Mouse (Mus musculus) embryonic facial prominence, embryonic 14.5 days (tissue): ENCODE data around the gene Iqgap2. TPM values are rescaled to one million over a fixed set of nuclear protein-coding genes. Genes with fewer than 3 reads are reported as not detected.
A peak's percentile ranks its signal among the peaks of the same experiment; 100 is the strongest.

Experiments used
- ATAC-seq: fragments of 200-750 bp; cut with Nextera tagmentation; 2 replicates; pipeline ENCODE4 v1.8.0; 2017; ENCODE audit warnings: low read depth, moderate number of reproducible peaks, moderate TSS enrichment
- DNase-seq: peaks from one replicate; pipeline ENCODE4 v3.0.0-alpha.2; 2015; ENCODE audit warnings: low spot score
- H3K27ac ChIP-seq: fragments of 300-500 bp; sonication (generic); replicated peaks from 2 replicates; pipeline ENCODE4 v1.5.1; 2014; ENCODE audit warnings: low read depth, mild to moderate bottlenecking, low read length, moderate library complexity
- H3K27me3 ChIP-seq: fragments of 300-500 bp; sonication (generic); replicated peaks from 2 replicates; pipeline ENCODE4 v1.6.1; 2014; ENCODE audit warnings: low read length; ENCODE audit not compliant: control insufficient read depth, insufficient read depth
- H3K36me3 ChIP-seq: fragments of 300-500 bp; sonication (generic); 2 replicates; pipeline ENCODE4 v1.6.1; 2014; ENCODE audit warnings: low read length, mixed read lengths; ENCODE audit not compliant: control insufficient read depth, insufficient read depth
- H3K4me1 ChIP-seq: fragments of 300-500 bp; sonication (generic); 2 replicates; pipeline ENCODE4 v1.6.1; 2014; ENCODE audit warnings: antibody characterized with exemption, low read length; ENCODE audit not compliant: control insufficient read depth, insufficient read depth
- H3K4me2 ChIP-seq: fragments of 300-500 bp; sonication (generic); 2 replicates; pipeline ENCODE4 v1.6.1; 2014; ENCODE audit warnings: low read depth, mild to moderate bottlenecking, low read length, moderate library complexity, mixed read lengths
- H3K4me3 ChIP-seq: fragments of 300-500 bp; sonication (generic); 2 replicates; pipeline ENCODE4 v1.5.1; 2014; ENCODE audit warnings: low read depth, mild to moderate bottlenecking, low read length
- H3K9ac ChIP-seq: fragments of 300-500 bp; sonication (generic); 2 replicates; pipeline ENCODE4 v1.6.1; 2014; ENCODE audit warnings: low read depth, mild to moderate bottlenecking, low read length, moderate library complexity, mixed read lengths
- H3K9me3 ChIP-seq: fragments of 300-500 bp; sonication (generic); 2 replicates; pipeline ENCODE4 v1.6.1; 2016; ENCODE audit warnings: low read length; ENCODE audit not compliant: control insufficient read depth
- WGBS: fragments of 180-500 bp; shearing (Covaris S2); extraction: QIAGEN DNeasy Blood & Tissue Kit; methylation state at CpG from one replicate; pipeline ENCODE4 v1.1.7; 2014; 5-methylcytosine and 5-hydroxymethylcytosine counted together
- polyA plus RNA-seq: library from polyadenylated mRNA; unstranded; fragments of >200 nt; fragmentation: Nextera tagmentation; extraction: Ambion mirVana; gene quantifications from 2 replicates; pipeline ENCODE4 v1.2.1, GENCODE M21; 2014

Gene Iqgap2
- polyA plus RNA-seq, 1 experiment from 2014 or later = 13.7 TPM

DNA sequence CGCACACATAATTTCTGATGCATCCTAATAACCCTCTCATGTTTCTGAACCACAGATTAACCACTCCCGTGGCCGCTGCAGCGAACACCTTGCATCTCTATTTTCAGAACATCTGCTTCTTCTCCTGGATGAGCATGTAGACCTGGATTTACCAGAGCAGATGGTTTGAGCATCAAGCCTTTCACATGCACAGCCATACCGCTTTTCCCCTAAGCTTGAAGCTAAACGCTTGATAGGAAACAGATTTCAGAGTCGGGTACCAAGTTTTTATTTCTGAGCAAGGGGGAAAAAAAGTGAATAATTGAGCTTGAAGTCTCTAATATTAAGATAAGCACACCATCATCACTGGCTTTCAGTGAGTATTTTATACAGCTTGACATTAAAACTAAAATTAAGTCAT is 144.6 kb downstream of the Iqgap2 start:
- Histone ChIP-seq H3K4me3 (no peak overlapping the region), H3K4me1 (peaks cover 44% of the 10 kb centered on the region), H3K27ac (peak overlapping the region; percentile 28; the same call in 1 of the 2 replicates), H3K9ac (no peak overlapping the region), H3K9me3 (no peaks in the 10 kb centered on the region), H3K36me3 (no peaks in the 10 kb centered on the region), H3K4me2 (no peak overlapping the region), H3K27me3 (no peaks in the 10 kb centered on the region)
- 46% methylated on average over 7 of the region's 7 CpGs for WGBS
- DNase-seq = peak; percentile 71
- no peak for ATAC-seq

DNA sequence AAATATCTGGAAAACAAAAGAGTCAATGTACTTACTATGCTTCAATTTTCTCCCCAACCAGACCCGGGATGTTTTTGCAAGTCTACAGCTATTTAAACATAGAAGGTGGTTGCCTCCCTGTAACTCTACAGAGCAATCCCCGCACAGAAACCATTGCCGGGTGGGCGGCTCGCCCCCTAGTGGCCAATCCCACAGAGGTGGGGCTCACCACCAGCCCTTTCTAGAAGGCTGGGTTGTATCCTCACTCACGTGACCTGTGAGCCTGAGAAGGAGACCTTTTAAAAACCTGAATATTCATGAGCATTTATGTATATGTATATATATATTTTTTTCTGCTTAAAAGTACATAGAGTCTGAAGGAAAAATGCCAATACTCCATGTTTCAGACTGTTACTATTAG is 145.2 kb downstream of the Iqgap2 start:
- WGBS = 7% methylated on average over 6 of the region's 6 CpGs
- no peaks in the 10 kb centered on the region for H3K9me3 ChIP-seq
- H3K4me1 ChIP-seq = peaks cover 44% of the 10 kb centered on the region
- no peaks in the 10 kb centered on the region for H3K27me3 ChIP-seq
- peak overlapping the region; percentile 35; the same call in 1 of the 2 replicates for H3K27ac ChIP-seq
- H3K36me3 ChIP-seq = no peaks in the 10 kb centered on the region
- peak; percentile 77; the same call in 1 of the 2 replicates for ATAC-seq
- no peak overlapping the region for H3K9ac ChIP-seq
- no peak overlapping the region for H3K4me2 ChIP-seq
- DNase-seq = peak; percentile 41
- no peak overlapping the region for H3K4me3 ChIP-seq

DNA sequence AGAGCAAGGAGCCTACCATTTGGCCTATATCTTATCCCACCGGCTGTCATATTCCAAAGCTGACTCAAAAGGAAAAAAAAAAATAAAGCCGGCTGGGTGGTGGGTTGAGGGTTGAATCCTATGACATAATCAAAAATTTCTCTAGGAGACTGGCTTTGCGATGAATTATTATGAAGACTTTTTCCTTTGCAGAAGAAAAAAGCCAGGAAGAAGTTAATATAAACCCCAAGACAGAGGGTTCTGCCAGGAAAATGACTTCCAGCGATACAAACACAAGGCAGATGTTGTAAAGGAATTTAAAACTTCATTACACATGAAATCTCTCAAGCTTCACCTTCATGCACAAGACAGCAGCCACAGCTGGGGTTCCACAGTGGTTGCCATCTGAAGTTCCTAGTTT is 146.3 kb downstream of the Iqgap2 start:
- H3K9ac ChIP-seq = no peak overlapping the region
- peak overlapping the region; percentile 72 for H3K27ac ChIP-seq
- H3K36me3 ChIP-seq = no peaks in the 10 kb centered on the region
- H3K4me3 ChIP-seq = no peak overlapping the region
- ATAC-seq = no peak
- WGBS = 42% methylated on average over 4 of the region's 4 CpGs
- peak; percentile 64 for DNase-seq
- no peak overlapping the region for H3K4me2 ChIP-seq
- no peaks in the 10 kb centered on the region for H3K27me3 ChIP-seq
- no peaks in the 10 kb centered on the region for H3K9me3 ChIP-seq
- peaks cover 47% of the 10 kb centered on the region for H3K4me1 ChIP-seq

DNA sequence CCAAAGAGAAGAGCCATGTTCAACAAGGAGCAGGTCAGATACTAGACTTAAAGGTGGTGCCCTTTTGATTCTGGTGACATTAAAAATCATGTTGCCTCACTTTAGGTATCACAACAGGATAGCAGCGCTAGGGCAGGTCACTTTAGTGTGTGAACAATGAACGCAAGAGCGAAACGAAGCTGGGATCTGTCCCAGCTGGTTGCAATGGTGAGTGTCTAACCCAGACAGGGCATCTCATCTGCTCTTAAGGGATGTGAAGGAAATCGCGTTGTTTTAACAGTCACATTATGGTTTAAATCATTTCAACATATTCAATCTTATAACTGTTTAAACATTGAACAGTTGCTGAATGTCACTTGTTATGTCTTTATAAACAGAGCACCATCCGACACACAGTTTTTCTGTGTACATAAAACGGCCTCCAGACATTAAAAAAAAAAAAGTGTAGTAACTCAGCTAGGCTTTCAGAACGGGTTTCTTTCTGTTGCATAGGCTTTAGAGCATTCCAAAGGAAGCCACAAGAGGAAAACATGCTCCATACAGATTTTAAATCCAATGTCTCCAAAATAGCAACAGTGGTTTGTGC is 148.7 kb downstream of the Iqgap2 start:
- H3K4me1 ChIP-seq = peaks cover 47% of the 10 kb centered on the region
- no peaks in the 10 kb centered on the region for H3K27me3 ChIP-seq
- no peak for ATAC-seq
- H3K36me3 ChIP-seq = no peaks in the 10 kb centered on the region
- no peak overlapping the region for H3K4me3 ChIP-seq
- H3K9ac ChIP-seq = no peak overlapping the region
- H3K4me2 ChIP-seq = no peak overlapping the region
- 56% methylated on average over 9 of the region's 9 CpGs for WGBS
- peak overlapping the region; percentile 82 for H3K27ac ChIP-seq
- H3K9me3 ChIP-seq = no peaks in the 10 kb centered on the region
- peak; percentile 72 for DNase-seq

DNA sequence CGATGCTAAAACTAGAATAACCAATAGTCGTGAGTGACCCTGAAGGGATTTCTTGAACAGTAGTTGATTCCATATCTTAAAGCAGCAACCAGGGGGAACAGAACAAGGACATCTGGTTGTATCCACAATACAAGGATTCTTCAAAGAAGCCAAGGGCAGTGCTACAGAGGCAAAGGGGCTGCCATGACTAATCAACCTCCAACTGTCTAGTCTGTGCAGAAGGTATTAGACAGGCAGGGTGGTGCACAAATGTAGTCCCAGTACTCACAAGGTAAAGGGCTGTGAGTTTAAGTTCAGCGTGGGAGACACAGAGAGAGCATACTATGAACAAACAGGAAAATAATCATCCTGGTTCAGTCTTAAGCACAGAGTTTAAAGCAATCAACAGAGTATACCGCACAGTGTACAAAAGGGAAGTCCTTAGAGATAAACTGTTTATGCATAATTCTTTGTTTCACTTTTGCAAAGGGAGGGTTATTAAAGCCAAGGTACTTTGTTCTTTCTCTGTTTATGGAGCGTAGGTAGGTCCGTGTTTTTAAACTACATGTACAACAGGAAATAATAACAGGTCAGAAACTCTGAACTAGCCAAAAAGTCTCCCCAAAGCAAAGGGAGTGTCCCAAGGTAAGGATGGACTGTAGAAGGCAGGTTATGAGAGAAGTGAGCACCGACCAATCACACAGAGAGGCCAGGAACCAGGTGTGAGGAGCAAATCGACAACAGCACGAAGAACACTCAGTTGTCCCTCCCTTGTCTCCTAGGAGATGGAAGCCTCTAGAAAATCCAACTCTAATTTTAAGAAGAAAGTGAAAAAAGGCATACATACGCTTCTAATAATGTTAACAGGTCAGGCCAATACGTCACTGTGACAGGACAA is 149.7 kb downstream of the Iqgap2 start:
- no peak for DNase-seq
- H3K9me3 ChIP-seq = no peaks in the 10 kb centered on the region
- no peak overlapping the region for H3K4me2 ChIP-seq
- ATAC-seq = no peak
- H3K4me1 ChIP-seq = peaks cover 39% of the 10 kb centered on the region
- H3K9ac ChIP-seq = no peak overlapping the region
- WGBS = 86% methylated on average over 11 of the region's 11 CpGs
- no peaks in the 10 kb centered on the region for H3K36me3 ChIP-seq
- H3K4me3 ChIP-seq = no peak overlapping the region
- peak overlapping the region; percentile 82; the same call in 1 of the 2 replicates for H3K27ac ChIP-seq
- H3K27me3 ChIP-seq = no peaks in the 10 kb centered on the region

DNA sequence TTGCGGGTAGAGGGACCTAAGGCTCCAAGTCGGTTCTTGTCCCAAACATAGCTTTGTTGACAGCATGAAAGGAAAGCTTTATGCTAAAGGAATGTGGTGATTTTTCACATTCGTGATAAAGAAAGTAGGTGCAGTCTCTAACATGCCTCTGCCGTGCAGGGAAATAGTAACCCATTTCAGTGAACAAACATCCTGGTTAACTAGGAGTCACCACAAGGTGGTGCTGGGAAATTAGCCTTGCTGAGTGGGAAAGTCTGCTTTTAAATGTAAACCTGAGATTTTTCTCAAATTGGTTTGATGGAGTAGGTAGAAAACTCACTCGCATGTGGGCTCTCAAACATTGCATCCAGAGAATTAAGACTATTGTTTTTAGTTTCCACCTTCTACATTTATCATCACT is 152.1 kb downstream of the Iqgap2 start:
- WGBS = 56% methylated on average over 5 of the region's 5 CpGs
- no peaks in the 10 kb centered on the region for H3K36me3 ChIP-seq
- H3K9me3 ChIP-seq = no peaks in the 10 kb centered on the region
- H3K27me3 ChIP-seq = no peaks in the 10 kb centered on the region
- H3K9ac ChIP-seq = no peak overlapping the region
- H3K27ac ChIP-seq = no peak overlapping the region
- H3K4me3 ChIP-seq = no peak overlapping the region
- ATAC-seq = no peak
- DNase-seq = peak; percentile 50
- H3K4me2 ChIP-seq = no peak overlapping the region
- peaks cover 24% of the 10 kb centered on the region for H3K4me1 ChIP-seq

DNA sequence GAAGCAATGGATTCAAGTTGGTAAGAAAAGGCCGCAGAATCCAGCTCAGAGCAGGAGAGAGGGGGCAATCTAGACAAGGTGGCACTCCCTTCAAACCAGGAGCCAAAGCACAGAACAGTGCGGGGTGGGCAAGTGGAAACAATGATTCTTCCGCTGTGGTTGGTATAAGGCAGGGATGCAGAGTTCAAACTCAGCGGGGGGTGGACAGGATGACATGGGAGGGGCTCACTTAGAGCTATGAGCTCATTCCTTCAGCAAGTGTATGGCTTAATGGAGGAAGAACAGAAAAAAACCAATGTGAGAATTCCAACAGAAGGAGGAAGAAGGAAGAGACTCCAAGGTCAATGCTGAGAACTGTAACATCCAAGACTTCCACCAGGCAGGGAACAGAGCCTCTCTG is 161.2 kb downstream of the Iqgap2 start:
- H3K27ac ChIP-seq = no peak overlapping the region
- H3K4me1 ChIP-seq = no peaks in the 10 kb centered on the region

DNA sequence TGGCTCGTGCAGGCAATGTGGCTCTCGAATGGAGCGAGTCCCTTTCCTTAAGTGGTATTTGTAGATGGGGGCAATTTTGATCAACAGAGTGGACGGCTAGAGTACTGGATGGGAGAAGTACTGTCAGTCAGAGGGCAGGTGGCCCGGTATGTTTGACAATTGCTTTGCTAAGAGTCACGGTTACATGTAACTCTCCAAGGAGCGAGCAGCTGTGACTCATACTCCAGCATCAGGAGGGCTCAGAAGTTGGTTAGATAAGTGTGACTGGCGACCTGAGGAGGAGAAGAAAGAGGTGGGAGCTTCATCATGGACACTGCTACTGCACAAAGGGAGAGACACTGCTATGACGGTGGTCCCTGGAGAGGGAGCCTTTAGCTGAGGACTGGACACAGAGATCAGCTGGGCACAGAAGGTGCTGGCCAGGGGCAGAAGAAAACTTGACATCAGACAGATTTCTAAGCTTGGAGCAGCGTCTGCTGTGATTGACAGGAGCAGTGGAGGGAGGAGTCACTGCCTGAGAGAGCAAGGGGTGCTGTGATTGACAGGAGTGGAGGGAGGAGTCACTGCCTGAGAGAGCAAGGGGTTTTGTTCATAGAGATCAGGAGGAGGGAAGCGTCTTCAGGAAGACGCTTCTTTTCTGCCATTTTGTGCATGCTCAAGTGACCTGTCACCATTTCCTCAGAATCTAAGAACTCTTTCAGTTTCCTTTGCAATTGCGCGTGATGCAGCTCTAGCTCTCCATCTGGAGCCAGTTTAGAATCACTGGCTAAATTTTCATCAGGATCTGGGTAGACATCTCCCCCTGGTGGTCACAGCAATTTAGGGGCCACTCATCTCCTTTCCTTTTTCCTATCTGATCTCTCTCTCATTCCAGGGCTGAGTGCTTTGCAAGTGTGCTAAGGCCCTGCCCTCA is 172.1 kb downstream of the Iqgap2 start:
- Histone ChIP-seq H3K9me3 (no peaks in the 10 kb centered on the region), H3K4me2 (peak overlapping the region; percentile 25), H3K27me3 (no peaks in the 10 kb centered on the region), H3K27ac (no peak overlapping the region), H3K9ac (no peak overlapping the region), H3K4me1 (no peaks in the 10 kb centered on the region), H3K36me3 (no peaks in the 10 kb centered on the region), H3K4me3 (peak overlapping the region; percentile 7; the same call in 1 of the 2 replicates)
- peak; percentile 72 for ATAC-seq
- WGBS = 56% methylated on average over 14 of the region's 14 CpGs
- peak; percentile 86 for DNase-seq

More for the DNA sequence above, 161.2 kb downstream of the Iqgap2 start:
- Histone ChIP-seq H3K4me2 (no peak overlapping the region), H3K9me3 (no peaks in the 10 kb centered on the region), H3K4me3 (no peak overlapping the region), H3K9ac (no peak overlapping the region), H3K27me3 (no peaks in the 10 kb centered on the region), H3K36me3 (peaks cover 13% of the 10 kb centered on the region; the same call in 1 of the 2 replicates)
- no peak for ATAC-seq
- no peak for DNase-seq
- 94% methylated on average over 4 of the region's 4 CpGs for WGBS
